Mouse (Mus musculus) adrenal gland, adult (tissue): Measurements from ENCODE around the gene Dennd6a.
"Not testable (repeated sequence)": the region's sequence is repeated elsewhere in the genome, so short reads cannot be mapped to it uniquely, and the experiment has no call there.

ENCODE experiments used
- DNase-seq, 2 experiments: peaks; one replicate each; pipeline ENCODE4 v3.0.0; 2022 to 2023; ENCODE audit warnings: low spot score in 1 of 2; ENCODE audit not compliant: inconsistent age in 2 of 2

Gene Dennd6a

GRCm38 (mm10) chr14:26573556-26573955, at the start of gene Dennd6a:
Gene Dennd6a (plus strand): TSS chr14:26573856.
- DNase-seq: not testable (repeated sequence)

- DNase-seq: no peak
Observed at GRCm38 (mm10) chr14:26525955-26526354, 47.7 kb upstream of the Dennd6a start.

- no peak for DNase-seq
Observed at GRCm38 (mm10) chr14:26528296-26528695, 45.4 kb upstream of the Dennd6a start.

- peak in 1 of 2 experiments; percentile 41 for DNase-seq
Observed at GRCm38 (mm10) chr14:26530350-26530749, 43.3 kb upstream of the Dennd6a start.

- DNase-seq: peak in 1 of 2 experiments; percentile 37
Observed at GRCm38 (mm10) chr14:26531410-26532313, 42.0 kb upstream of the Dennd6a start.

- peak in 1 of 2 experiments; percentile 49 for DNase-seq
Observed at GRCm38 (mm10) chr14:26532752-26533151, 40.9 kb upstream of the Dennd6a start.

- peak in 1 of 2 experiments; percentile 27 for DNase-seq
Observed at GRCm38 (mm10) chr14:26533267-26533666, 40.4 kb upstream of the Dennd6a start.

GRCm38 (mm10) chr14:26533821-26534756, 39.6 kb upstream of the Dennd6a start:
- DNase-seq: peak; percentile 73 to 93

- DNase-seq: peak; percentile 99 to 100
Observed at GRCm38 (mm10) chr14:26534757-26535479, 38.7 kb upstream of the Dennd6a start, which contains the start of gene Slmap. Gene Slmap (minus strand): TSS chr14:26534931.

- DNase-seq: no peak
Observed at GRCm38 (mm10) chr14:26539241-26539640, 34.4 kb upstream of the Dennd6a start.

- peak; percentile 25 to 57 for DNase-seq
Observed at GRCm38 (mm10) chr14:26540577-26540976, 33.1 kb upstream of the Dennd6a start.

GRCm38 (mm10) chr14:26542136-26542535, 31.5 kb upstream of the Dennd6a start:
- no peak for DNase-seq

- DNase-seq: peak in 1 of 2 experiments; percentile 68
Observed at GRCm38 (mm10) chr14:26547516-26548488, 25.9 kb upstream of the Dennd6a start.

- peak in 1 of 2 experiments; percentile 69 for DNase-seq
Observed at GRCm38 (mm10) chr14:26550712-26551111, 22.9 kb upstream of the Dennd6a start.

GRCm38 (mm10) chr14:26552441-26552840, 21.2 kb upstream of the Dennd6a start:
- no peak for DNase-seq

GRCm38 (mm10) chr14:26552853-26553252, 20.8 kb upstream of the Dennd6a start:
- no peak for DNase-seq

- DNase-seq: peak; percentile 13 to 59
Observed at GRCm38 (mm10) chr14:26557581-26557980, 16.1 kb upstream of the Dennd6a start.

- no peak for DNase-seq
Observed at GRCm38 (mm10) chr14:26558536-26558935, 15.1 kb upstream of the Dennd6a start.

- DNase-seq: no peak
Observed at GRCm38 (mm10) chr14:26562247-26562646, 11.4 kb upstream of the Dennd6a start.
